Mouse (Mus musculus) lung, embryonic 14.5 days (tissue): ENCODE results near the gene Dll1. TPM values are rescaled to one million over a fixed set of nuclear protein-coding genes. Genes with fewer than 3 reads are reported as not detected.

Experiments used
- ATAC-seq: fragments of 200-750 bp; cut with Nextera tagmentation; 2 replicates; pipeline ENCODE4 v1.8.0; 2017; ENCODE audit warnings: mild to moderate bottlenecking, moderate TSS enrichment, moderate library complexity; ENCODE audit not compliant: insufficient read depth
- DNase-seq: peaks from one replicate; pipeline ENCODE4 v3.0.0-alpha.2; 2015
- H3K27ac ChIP-seq: fragments of 300-500 bp; sonication (generic); 2 replicates; pipeline ENCODE4 v1.5.1; 2014; ENCODE audit warnings: low read depth, mild to moderate bottlenecking, moderate library complexity
- H3K27me3 ChIP-seq: fragments of 300-500 bp; sonication (generic); 2 replicates; pipeline ENCODE4 v1.6.1; 2014; ENCODE audit warnings: low read length, control low read depth; ENCODE audit not compliant: insufficient read depth
- H3K36me3 ChIP-seq: fragments of 300-500 bp; sonication (generic); 2 replicates; pipeline ENCODE4 v1.6.1; 2014; ENCODE audit warnings: control low read depth; ENCODE audit not compliant: insufficient read depth
- H3K4me1 ChIP-seq: fragments of 300-500 bp; sonication (generic); 2 replicates; pipeline ENCODE4 v1.6.1; 2014; ENCODE audit warnings: antibody characterized with exemption, control low read depth; ENCODE audit not compliant: insufficient read depth
- H3K4me2 ChIP-seq: fragments of 300-500 bp; sonication (generic); 2 replicates; pipeline ENCODE4 v1.6.1; 2014; ENCODE audit warnings: mild to moderate bottlenecking
- H3K4me3 ChIP-seq: fragments of 300-500 bp; sonication (generic); 2 replicates; pipeline ENCODE4 v1.5.1; 2014; ENCODE audit warnings: low read depth, low read length
- H3K9ac ChIP-seq: fragments of 300-500 bp; sonication (generic); 2 replicates; pipeline ENCODE4 v1.6.1; 2014
- H3K9me3 ChIP-seq: fragments of 300-500 bp; sonication (generic); 2 replicates; pipeline ENCODE4 v1.6.1; 2016; ENCODE audit warnings: low read depth, low read length, control low read depth
- CTCF ChIP-seq: IDR thresholded peaks from 2 replicates; pipeline ENCODE4 v1.5.1; 2016; ENCODE audit warnings: antibody characterized with exemption, low read depth
- WGBS: fragments of 180-500 bp; shearing (Covaris S2); extraction: QIAGEN DNeasy Blood & Tissue Kit; methylation state at CpG from one replicate; pipeline ENCODE4 v1.1.7; 2014; 5-methylcytosine and 5-hydroxymethylcytosine counted together
- polyA plus RNA-seq: library from polyadenylated mRNA; unstranded; fragments of >200 nt; fragmentation: Nextera tagmentation; extraction: Ambion mirVana; gene quantifications from 2 replicates; pipeline ENCODE4 v1.2.1, GENCODE M21; 2014

Gene Dll1
- polyA plus RNA-seq, 1 experiment from 2014 or later, result 3.4 TPM

DNA sequence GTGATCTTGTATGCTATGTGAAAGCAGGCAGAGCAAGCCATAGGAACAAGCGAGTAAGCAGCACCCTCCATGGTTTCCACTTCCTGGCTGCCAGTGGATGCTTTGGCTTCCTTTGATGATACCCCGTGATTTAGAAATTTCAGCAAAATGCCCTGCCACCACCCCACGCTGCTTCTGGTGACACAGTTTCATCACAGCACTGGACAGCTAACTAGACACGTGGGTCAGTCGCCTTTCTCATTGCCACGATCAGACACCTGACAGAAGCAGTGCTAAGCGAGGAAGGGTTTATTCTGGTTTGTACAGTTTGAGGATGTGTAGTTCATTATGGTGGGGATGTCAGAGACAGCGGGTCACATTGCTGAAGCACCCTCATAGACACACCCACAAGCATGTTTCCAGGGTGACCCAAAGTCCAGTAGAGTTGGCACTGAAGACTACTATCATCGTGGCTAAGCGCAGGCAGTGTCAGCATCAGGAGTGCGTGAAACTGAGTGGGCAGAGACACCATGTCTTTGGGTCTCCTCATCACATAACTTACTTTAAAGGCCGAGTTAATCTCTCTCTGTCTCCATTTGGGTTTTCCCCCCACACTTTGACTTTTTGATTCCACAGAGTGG is 40.0 kb upstream of the Dll1 start:
- Histone ChIP-seq H3K4me2 (no peak overlapping the region), H3K9me3 (no peaks in the 10 kb centered on the region), H3K4me3 (no peak overlapping the region), H3K36me3 (peaks cover 81% of the 10 kb centered on the region), H3K4me1 (no peaks in the 10 kb centered on the region), H3K9ac (no peak overlapping the region), H3K27me3 (no peaks in the 10 kb centered on the region), H3K27ac (no peak overlapping the region)
- DNase-seq (no peak), ATAC-seq (no peak)
- no peak for TF ChIP-seq CTCF
- WGBS, result 87% methylated on average over 12 of the region's 12 CpGs

DNA sequence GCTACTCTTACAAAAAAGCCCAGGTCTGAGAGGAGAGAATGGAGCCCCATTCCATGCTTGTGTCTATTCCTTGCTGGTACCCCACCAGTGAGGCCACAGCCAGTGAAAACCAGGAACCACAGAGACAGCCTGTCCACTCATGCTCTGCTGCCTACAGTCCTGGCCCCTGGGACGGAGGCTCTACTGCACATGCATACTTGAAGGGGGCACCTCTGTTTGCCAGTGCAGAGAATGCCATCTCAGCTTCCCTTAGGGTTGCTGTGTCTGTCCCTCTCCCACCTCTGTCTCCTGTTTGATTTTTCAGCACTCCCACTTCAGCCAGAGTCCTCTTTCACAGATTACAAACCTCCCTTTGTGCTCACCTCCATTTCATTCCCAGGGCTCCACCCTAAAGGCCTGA is 34.2 kb upstream of the Dll1 start:
- WGBS, result 86% methylated on average over 1 of the region's 1 CpGs
- Histone ChIP-seq H3K27ac (no peak overlapping the region), H3K36me3 (peaks cover 78% of the 10 kb centered on the region)

DNA sequence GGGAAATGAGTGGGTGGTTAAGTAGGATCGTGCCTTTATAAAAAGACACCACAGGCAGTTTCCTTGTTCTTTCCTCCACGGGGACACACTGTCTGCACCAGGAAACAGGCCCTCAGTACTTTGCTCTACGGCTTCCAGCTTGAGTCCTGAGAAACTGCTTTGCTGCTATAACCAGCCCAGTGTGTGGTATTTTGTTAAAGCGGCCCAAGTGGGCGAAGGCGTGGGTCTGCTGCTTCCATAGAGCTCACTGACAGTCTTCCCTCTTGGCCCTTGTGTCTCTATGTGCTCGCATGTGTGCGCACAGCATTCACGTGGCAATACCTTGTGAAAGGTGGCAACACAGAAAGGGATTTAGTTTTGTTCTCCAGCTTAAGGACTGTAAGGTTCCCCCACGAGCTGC is 32.6 kb upstream of the Dll1 start:
- H3K27me3 ChIP-seq, result no peaks in the 10 kb centered on the region
- H3K9me3 ChIP-seq, result no peaks in the 10 kb centered on the region
- H3K4me2 ChIP-seq, result no peak overlapping the region
- H3K4me3 ChIP-seq, result no peak overlapping the region
- 88% methylated on average over 10 of the region's 10 CpGs for WGBS
- TF ChIP-seq CTCF, result no peak
- ATAC-seq (no peak), DNase-seq (no peak)
- peaks cover 69% of the 10 kb centered on the region for H3K36me3 ChIP-seq
- no peak overlapping the region for H3K9ac ChIP-seq
- H3K4me1 ChIP-seq, result no peaks in the 10 kb centered on the region
- no peak overlapping the region for H3K27ac ChIP-seq

More for the DNA sequence above, 34.2 kb upstream of the Dll1 start:
- no peak for TF ChIP-seq CTCF
- ATAC-seq (no peak), DNase-seq (no peak)
- no peaks in the 10 kb centered on the region for H3K9me3 ChIP-seq
- H3K4me2 ChIP-seq, result no peak overlapping the region
- no peak overlapping the region for H3K4me3 ChIP-seq
- H3K27me3 ChIP-seq, result no peaks in the 10 kb centered on the region
- no peaks in the 10 kb centered on the region for H3K4me1 ChIP-seq
- no peak overlapping the region for H3K9ac ChIP-seq

DNA sequence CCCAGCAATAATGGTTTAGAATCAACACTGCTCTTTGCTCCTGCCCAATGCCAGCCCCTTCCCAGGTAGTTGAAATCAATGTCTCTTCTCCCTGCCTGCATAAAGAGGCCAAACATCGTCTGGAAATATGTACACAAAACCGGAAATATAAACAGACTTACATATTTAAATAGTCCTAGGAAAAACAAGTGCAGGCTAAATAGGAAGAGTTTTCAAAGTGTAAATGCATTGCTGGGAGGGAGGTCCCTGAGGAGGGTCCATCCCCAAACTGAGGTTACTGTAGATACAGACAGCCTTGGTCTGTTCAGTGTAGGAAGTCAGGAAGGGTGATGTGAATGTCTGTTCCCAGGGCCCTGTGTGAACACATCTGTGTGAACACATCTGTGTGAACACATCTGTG is 29.9 kb upstream of the Dll1 start:
- 83% methylated on average over 2 of the region's 2 CpGs for WGBS
- no peak for TF ChIP-seq CTCF
- DNase-seq, result no peak

DNA sequence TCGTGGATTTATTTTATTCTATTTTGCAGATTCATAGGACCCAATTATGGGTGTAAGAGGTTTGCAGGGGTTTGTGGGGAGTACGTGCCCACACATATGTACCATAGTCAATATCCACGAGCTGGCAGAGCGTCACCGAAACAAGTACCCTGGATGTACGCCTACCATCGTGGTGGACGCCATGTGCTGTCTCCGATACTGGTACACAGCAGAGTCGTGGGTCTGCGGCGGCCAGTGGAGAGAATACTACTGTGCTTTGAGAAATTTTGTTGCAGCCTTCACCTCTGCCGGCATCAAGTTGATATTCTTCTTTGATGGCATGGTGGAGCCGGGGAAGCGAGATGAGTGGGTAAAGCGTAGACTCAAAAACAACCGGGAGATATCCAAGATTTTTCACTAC is 25.0 kb upstream of the Dll1 start:
- WGBS, result 97% methylated on average over 17 of the region's 17 CpGs
- no peak for ATAC-seq
- Histone ChIP-seq H3K9me3 (no peaks in the 10 kb centered on the region), H3K27ac (no peak overlapping the region), H3K36me3 (peaks cover 40% of the 10 kb centered on the region), H3K4me3 (no peak overlapping the region), H3K9ac (no peak overlapping the region), H3K27me3 (no peaks in the 10 kb centered on the region), H3K4me1 (no peaks in the 10 kb centered on the region), H3K4me2 (no peak overlapping the region)
- no peak for TF ChIP-seq CTCF
- no peak for DNase-seq

More for the DNA sequence above, 29.9 kb upstream of the Dll1 start:
- Histone ChIP-seq H3K9me3 (no peaks in the 10 kb centered on the region), H3K36me3 (peaks cover 79% of the 10 kb centered on the region), H3K27me3 (no peaks in the 10 kb centered on the region), H3K4me1 (no peaks in the 10 kb centered on the region), H3K27ac (no peak overlapping the region), H3K4me3 (no peak overlapping the region), H3K4me2 (no peak overlapping the region), H3K9ac (no peak overlapping the region)
- no peak for ATAC-seq

DNA sequence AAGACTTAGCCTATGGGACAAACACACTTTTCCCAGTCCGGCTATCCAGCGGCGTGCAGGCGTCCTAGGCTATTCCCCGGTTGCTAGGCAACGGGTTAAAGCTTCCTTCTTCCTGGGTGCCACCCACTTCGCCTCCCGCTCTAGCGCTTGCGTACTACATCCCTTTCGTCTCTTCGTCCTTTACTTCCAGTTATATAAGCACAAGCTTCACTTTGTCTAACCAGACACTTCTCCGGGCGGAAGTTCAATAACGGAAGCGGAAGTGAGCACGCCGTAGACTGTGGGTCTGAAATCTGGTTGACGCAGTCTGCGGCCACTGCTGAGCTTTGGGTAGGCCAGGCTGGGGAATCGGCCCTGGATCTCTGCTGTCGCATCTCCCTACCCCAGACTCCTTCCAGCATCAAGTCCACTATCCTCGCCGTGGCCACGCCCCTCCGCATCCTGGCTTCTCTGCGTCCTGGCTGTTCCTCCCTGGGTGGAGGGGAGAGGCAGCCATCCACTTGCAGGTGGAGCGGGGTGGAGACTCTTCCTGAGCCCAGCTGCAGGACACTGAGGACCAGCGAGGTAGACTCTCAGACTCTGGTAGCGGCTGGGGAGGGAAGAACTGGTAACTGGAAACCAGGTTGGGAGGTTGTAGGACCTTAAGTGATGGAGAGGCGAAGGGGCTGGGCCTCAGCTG is 19.5 kb upstream of the Dll1 start, which contains the start of gene Fam120b:
Gene Fam120b, plus strand, starts transcription at position 206 of the 679 bp plus-strand sequence.
- H3K4me1 ChIP-seq, result 0 out of 2 replicates have a peak, but pooled peaks cover 4% of the 10 kb centered on the region
- DNase-seq, result peak; percentile 98

DNA sequence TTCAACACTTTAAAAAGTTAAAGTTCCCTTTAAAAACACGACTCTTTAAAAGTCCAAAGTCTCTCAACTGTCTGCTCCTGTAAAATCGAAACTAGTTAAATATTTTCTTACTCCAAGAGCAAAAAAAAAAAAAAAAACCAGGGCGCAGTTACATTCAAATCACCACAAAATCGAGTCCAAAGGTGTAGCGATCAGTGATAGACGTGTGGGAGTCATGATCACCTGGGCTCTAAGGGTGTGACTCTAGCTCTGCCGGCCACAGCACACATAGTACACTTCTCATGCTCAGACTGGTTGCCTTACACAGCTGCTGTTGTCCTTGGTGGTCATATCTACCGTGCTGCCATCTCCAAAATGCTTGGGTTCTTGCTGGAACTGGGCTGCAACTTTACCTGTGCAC is 12.7 kb upstream of the Dll1 start:
- no peaks in the 10 kb centered on the region for H3K36me3 ChIP-seq
- H3K4me3 ChIP-seq, result no peak overlapping the region
- H3K27me3 ChIP-seq, result no peaks in the 10 kb centered on the region
- WGBS, result 68% methylated on average over 8 of the region's 8 CpGs
- no peaks in the 10 kb centered on the region for H3K9me3 ChIP-seq
- TF ChIP-seq CTCF, result no peak
- H3K27ac ChIP-seq, result no peak overlapping the region
- H3K4me1 ChIP-seq, result no peaks in the 10 kb centered on the region
- DNase-seq (no peak), ATAC-seq (no peak)
- no peak overlapping the region for H3K4me2 ChIP-seq
- H3K9ac ChIP-seq, result no peak overlapping the region

More for the DNA sequence above, 19.5 kb upstream of the Dll1 start, which contains the start of gene Fam120b:
- ATAC-seq, result peak; percentile 98
- peak within 1 kb of the TSS; percentile 80 for H3K4me2 ChIP-seq
- under 1% methylated on average over 31 of the region's 31 CpGs for WGBS
- peak within 1 kb of the TSS; percentile 81 for H3K27ac ChIP-seq
- no peak for TF ChIP-seq CTCF
- no peaks in the 10 kb centered on the region for H3K36me3 ChIP-seq
- H3K27me3 ChIP-seq, result no peaks in the 10 kb centered on the region
- no peaks in the 10 kb centered on the region for H3K9me3 ChIP-seq
- H3K4me3 ChIP-seq, result peak within 1 kb of the TSS; percentile 75
- H3K9ac ChIP-seq, result peak within 1 kb of the TSS; percentile 82
